Mouse (Mus musculus) intestine, postnatal 0 days (tissue): ENCODE data around the gene Atp5e. TPM values are rescaled to one million over a fixed set of nuclear protein-coding genes. Genes with fewer than 3 reads are reported as not detected.

Source experiments
- ATAC-seq: fragments of 200-750 bp; cut with Nextera tagmentation; 2 replicates; pipeline ENCODE4 v1.8.0; 2017; ENCODE audit warnings: mild to moderate bottlenecking, moderate TSS enrichment, moderate library complexity
- H3K27ac ChIP-seq: fragments of 300-500 bp; sonication (generic); 2 replicates; pipeline ENCODE4 v1.5.1; 2014; ENCODE audit warnings: mild to moderate bottlenecking, low read depth, low read length, moderate library complexity
- H3K27me3 ChIP-seq: fragments of 300-500 bp; sonication (generic); replicated peaks from 2 replicates; pipeline ENCODE4 v1.6.1; 2014; ENCODE audit warnings: low read length, mixed read lengths; ENCODE audit not compliant: control insufficient read depth, insufficient read depth
- H3K36me3 ChIP-seq: fragments of 300-500 bp; sonication (generic); 2 replicates; pipeline ENCODE4 v1.6.1; 2014; ENCODE audit warnings: mild to moderate bottlenecking, moderate library complexity; ENCODE audit not compliant: control insufficient read depth, insufficient read depth
- H3K4me1 ChIP-seq: fragments of 300-500 bp; sonication (generic); replicated peaks from 2 replicates; pipeline ENCODE4 v1.6.1; 2014; ENCODE audit warnings: antibody characterized with exemption, low read length, mixed read lengths; ENCODE audit not compliant: control insufficient read depth, insufficient read depth
- H3K4me2 ChIP-seq: fragments of 300-500 bp; sonication (generic); replicated peaks from 2 replicates; pipeline ENCODE4 v1.6.1; 2014; ENCODE audit warnings: low read depth, mild to moderate bottlenecking, moderate library complexity
- H3K4me3 ChIP-seq: fragments of 300-500 bp; sonication (generic); 2 replicates; pipeline ENCODE4 v1.5.1; 2014; ENCODE audit warnings: low read depth, low read length
- H3K9ac ChIP-seq: fragments of 300-500 bp; sonication (generic); 2 replicates; pipeline ENCODE4 v1.6.1; 2014; ENCODE audit warnings: mild to moderate bottlenecking, low read depth, low read length
- H3K9me3 ChIP-seq: fragments of 300-500 bp; sonication (generic); 2 replicates; pipeline ENCODE4 v1.6.1; 2016; ENCODE audit warnings: mixed run types; ENCODE audit not compliant: control insufficient read depth
- CTCF ChIP-seq: sonication (generic); IDR thresholded peaks from 2 replicates; pipeline ENCODE4 v1.5.1; 2016; ENCODE audit warnings: low read depth, mild to moderate bottlenecking, control low read depth, antibody characterized with exemption, moderate library complexity
- whole genome bisulfite sequencing: fragments of 180-500 bp; shearing (Covaris S2); extraction: QIAGEN DNeasy Blood & Tissue Kit; methylation state at CpG from one replicate; pipeline ENCODE4 v1.1.7; 2014; 5-methylcytosine and 5-hydroxymethylcytosine counted together
- polyA plus RNA-seq: library from polyadenylated mRNA; unstranded; fragments of >200 nt; fragmentation: Nextera tagmentation; extraction: Ambion mirVana; gene quantifications from 2 replicates; pipeline ENCODE4 v1.2.1, GENCODE M21; 2015

Gene Atp5e
- polyA plus RNA-seq, 1 experiment from 2014 or later = 1,046 TPM

- H3K36me3 ChIP-seq = peaks cover 27% of the 10 kb centered on the region
- peak overlapping the region; percentile 62 for H3K4me3 ChIP-seq
- H3K9me3 ChIP-seq = no peaks in the 10 kb centered on the region
- H3K9ac ChIP-seq = peak overlapping the region; percentile 70
- peak overlapping the region; percentile 88 for H3K4me2 ChIP-seq
- WGBS = 55% methylated on average over 11 of the region's 11 CpGs
- H3K27me3 ChIP-seq = no peaks in the 10 kb centered on the region
- H3K27ac ChIP-seq = peak overlapping the region; percentile 92
- ATAC-seq = no peak
- TF ChIP-seq CTCF = no peak
- peaks cover 3% of the 10 kb centered on the region for H3K4me1 ChIP-seq
These were observed 25.7 kb downstream of the Atp5e start for GRCm38 (mm10) chr2:174438181-174438580.

DNA sequence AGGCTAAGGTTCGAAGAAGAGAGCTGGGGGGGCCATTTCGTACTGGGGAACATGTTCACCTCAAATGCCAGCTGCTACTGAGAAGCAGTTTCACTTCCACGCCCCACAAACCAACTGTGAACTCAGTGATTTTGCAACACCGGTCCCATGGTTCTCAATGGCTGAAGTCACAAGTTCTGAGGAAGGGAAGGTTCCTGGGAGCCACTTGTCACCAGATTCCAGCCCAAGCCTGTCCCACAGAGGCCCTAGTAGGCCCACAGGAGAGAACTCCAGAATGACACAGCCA is 26.3 kb downstream of the Atp5e start:
- H3K27me3 ChIP-seq = no peaks in the 10 kb centered on the region
- H3K4me1 ChIP-seq = peaks cover 3% of the 10 kb centered on the region
- peak overlapping the region; percentile 88 for H3K4me2 ChIP-seq
- peak overlapping the region; percentile 92 for H3K27ac ChIP-seq
- H3K9me3 ChIP-seq = no peaks in the 10 kb centered on the region
- H3K9ac ChIP-seq = peak overlapping the region; percentile 70; the same call in 1 of the 2 replicates
- no peak for TF ChIP-seq CTCF
- WGBS = 46% methylated on average over 4 of the region's 4 CpGs
- ATAC-seq = peak; percentile 41
- peaks cover 32% of the 10 kb centered on the region for H3K36me3 ChIP-seq
- H3K4me3 ChIP-seq = peak overlapping the region; percentile 62

- Histone ChIP-seq H3K27ac (peak overlapping the region; percentile 92), H3K4me1 (peaks cover 3% of the 10 kb centered on the region), H3K4me2 (peak overlapping the region; percentile 88), H3K36me3 (peaks cover 37% of the 10 kb centered on the region), H3K4me3 (peak overlapping the region; percentile 62), H3K9ac (peak overlapping the region; percentile 37; the same call in 1 of the 2 replicates), H3K27me3 (no peaks in the 10 kb centered on the region), H3K9me3 (no peaks in the 10 kb centered on the region)
- no peak for ATAC-seq
- 80% methylated on average over 7 of the region's 7 CpGs for WGBS
- TF ChIP-seq CTCF = no peak
These were observed 26.8 kb downstream of the Atp5e start for GRCm38 (mm10) chr2:174436916-174437696.

GRCm38 (mm10) chr2:174436076-174436701 is 27.7 kb downstream of the Atp5e start:
- H3K4me3 ChIP-seq = no peak overlapping the region
- H3K36me3 ChIP-seq = peaks cover 42% of the 10 kb centered on the region
- no peak for ATAC-seq
- H3K9me3 ChIP-seq = no peaks in the 10 kb centered on the region
- no peak overlapping the region for H3K27ac ChIP-seq
- no peak overlapping the region for H3K9ac ChIP-seq
- H3K4me2 ChIP-seq = peak overlapping the region; percentile 88
- H3K4me1 ChIP-seq = peaks cover 3% of the 10 kb centered on the region
- H3K27me3 ChIP-seq = no peaks in the 10 kb centered on the region
- WGBS = 80% methylated on average over 26 of the region's 26 CpGs
- TF ChIP-seq CTCF = no peak

DNA sequence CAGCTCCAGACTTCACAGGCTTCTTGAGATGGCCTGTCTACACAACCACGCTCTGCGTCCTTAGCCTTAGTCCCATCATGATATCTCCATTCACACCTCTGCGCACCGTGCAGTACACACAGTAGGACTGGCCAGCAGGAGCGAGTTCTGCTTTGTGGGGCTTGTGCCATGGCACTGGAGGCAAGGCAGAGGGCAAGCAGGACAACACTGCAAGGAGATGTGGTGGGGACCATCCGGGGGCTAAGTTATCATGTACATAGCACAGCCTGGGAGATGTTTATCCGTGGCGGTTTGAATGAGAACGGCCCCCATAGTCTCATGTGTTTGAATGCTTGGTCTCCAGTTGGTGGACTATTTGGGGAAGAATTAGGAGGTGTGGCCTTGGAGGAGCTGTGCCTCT is 29.0 kb downstream of the Atp5e start:
- WGBS = 98% methylated on average over 9 of the region's 9 CpGs
- H3K27ac ChIP-seq = no peak overlapping the region
- peaks cover 52% of the 10 kb centered on the region for H3K36me3 ChIP-seq
- H3K9me3 ChIP-seq = no peaks in the 10 kb centered on the region
- H3K4me2 ChIP-seq = no peak overlapping the region
- H3K4me1 ChIP-seq = peaks cover 3% of the 10 kb centered on the region
- ATAC-seq = no peak
- no peak overlapping the region for H3K4me3 ChIP-seq
- no peak for TF ChIP-seq CTCF
- no peak overlapping the region for H3K9ac ChIP-seq
- H3K27me3 ChIP-seq = no peaks in the 10 kb centered on the region

DNA sequence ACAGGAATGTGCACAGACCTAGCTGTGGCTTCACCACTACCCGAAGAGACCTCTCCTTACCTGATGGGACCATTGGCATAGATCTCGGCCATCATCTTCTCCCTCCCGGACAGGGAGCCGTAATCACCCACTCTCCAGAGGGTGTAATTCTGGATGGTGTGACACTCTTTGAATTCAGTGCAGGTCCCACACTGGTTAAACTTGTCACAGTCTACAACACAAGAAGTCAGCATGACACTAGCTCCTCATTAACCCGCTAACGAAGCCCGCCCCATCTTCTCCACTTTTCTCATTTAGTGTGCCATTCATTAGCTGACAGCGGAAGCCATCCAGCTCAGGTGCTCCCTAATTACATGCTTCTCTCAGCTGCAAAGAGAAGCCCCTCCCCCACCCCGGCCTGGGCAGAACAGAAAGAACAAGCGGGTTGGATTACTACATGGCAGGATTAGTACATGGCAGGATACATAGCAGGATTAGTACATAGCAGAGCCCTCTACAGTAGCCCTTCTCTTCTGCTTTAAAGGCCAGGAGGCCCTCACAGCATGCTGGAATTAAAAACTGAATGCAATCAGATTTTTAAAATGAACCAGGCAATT is 34.8 kb downstream of the Atp5e start:
- no peak overlapping the region for H3K4me2 ChIP-seq
- no peak overlapping the region for H3K4me3 ChIP-seq
- no peaks in the 10 kb centered on the region for H3K4me1 ChIP-seq
- 91% methylated on average over 10 of the region's 10 CpGs for WGBS
- H3K36me3 ChIP-seq = peaks cover 90% of the 10 kb centered on the region
- no peak overlapping the region for H3K27ac ChIP-seq
- no peaks in the 10 kb centered on the region for H3K9me3 ChIP-seq
- ATAC-seq = no peak
- TF ChIP-seq CTCF = no peak
- no peaks in the 10 kb centered on the region for H3K27me3 ChIP-seq
- H3K9ac ChIP-seq = no peak overlapping the region
